Mouse (Mus musculus) cerebellum, postnatal 10 days (tissue): ENCODE results near the gene Ppp1r3d.
A peak's percentile ranks its signal among the peaks of the same experiment; 100 is the strongest.

ENCODE experiments used
- DNase-seq, 2 experiments: peaks; one replicate each; pipeline ENCODE4 v3.0.0; 2021; ENCODE audit warnings: mixed read lengths in 2 of 2

The Ppp1r3d gene

DNA sequence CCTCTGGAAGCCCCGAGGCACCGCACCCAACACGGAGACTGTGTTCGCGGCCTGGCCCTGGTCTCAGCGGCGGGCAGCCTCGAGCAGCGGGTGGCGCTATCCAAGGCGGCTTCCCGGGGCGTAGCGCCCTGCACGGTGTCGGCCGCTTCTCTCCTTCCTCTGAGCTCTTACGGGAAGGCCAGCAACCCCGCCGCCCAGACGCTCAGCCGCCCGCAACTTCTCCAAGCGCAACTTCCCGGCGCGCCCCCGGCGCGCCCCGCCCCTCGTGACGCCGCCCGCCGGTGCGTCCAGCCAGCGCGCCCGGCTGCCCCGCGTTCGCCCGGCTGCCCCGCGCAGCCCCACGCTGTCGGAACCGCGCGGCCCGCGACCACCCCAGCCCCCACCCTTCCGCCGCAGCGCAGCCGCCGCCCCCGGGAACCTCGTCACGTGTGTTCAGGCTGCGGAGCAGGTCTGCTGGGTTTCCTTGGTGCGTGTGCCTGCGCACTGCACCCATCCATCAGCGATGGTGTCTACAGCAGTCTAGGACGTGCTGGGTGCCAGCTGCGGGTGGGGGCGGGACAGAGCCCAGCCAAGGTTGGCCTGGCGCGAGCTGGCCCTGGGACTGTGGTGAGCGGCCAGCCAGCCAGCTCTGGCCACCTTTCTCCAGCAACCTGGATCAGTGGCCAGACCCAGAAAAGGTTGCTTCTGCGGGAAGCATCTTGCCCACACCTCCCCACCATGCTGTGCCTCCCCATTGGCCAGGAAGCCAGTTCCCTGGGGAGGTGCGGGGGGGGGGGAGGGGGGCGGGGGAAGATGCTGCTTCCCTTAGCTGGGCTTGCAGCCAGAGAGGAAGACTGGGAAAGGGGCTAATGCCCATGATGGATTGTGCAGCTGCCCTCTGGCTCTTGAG, at the start of gene Ppp1r3d, which contains the start of gene Fam217b:
Ppp1r3d (minus strand) TSS at position 212 of the 889 bp plus-strand sequence.
Fam217b (plus strand) TSS at position 264 of the 889 bp plus-strand sequence.
- DNase-seq: peak; percentile 69 to 72

DNA sequence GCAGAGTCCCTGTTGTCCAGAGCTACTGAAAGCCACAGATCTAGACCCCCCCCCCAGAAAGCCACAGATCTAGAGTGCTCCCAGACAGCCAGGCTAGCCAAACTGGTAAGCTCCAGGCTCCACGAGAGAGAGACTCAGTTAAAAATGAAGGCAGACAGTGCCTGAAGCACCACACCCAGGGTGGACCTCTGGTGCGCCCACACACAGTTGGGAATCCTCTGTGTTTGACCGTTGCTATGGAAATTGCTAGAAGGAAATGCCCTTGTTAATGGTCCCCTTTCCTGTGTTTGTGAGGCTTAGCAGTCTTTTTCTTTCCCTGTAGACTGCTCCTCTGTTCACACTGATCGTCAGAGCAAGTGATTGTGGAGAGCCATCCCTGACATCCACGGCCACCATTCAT, 46.1 kb upstream of the Ppp1r3d start:
- no peak for DNase-seq

DNA sequence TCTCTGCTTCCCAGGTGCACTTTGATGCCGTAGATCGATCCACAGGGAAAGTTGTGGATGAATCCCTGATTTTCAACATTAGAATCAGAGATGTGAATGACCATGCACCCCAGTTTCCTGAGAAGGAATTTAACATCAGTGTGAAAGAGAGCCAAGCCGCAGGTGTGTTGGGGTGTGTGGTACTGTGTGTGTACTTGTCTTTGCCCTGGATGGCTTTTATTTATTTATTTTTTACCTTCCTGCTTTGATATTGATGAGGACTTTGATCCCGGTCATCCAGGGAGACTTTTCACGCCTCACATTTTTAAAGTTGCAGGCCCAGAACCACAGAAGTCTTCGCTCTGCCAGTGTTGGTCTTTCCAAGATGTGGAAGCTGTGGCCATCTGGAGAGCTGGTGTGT, 43.1 kb upstream of the Ppp1r3d start:
- no peak for DNase-seq

DNA sequence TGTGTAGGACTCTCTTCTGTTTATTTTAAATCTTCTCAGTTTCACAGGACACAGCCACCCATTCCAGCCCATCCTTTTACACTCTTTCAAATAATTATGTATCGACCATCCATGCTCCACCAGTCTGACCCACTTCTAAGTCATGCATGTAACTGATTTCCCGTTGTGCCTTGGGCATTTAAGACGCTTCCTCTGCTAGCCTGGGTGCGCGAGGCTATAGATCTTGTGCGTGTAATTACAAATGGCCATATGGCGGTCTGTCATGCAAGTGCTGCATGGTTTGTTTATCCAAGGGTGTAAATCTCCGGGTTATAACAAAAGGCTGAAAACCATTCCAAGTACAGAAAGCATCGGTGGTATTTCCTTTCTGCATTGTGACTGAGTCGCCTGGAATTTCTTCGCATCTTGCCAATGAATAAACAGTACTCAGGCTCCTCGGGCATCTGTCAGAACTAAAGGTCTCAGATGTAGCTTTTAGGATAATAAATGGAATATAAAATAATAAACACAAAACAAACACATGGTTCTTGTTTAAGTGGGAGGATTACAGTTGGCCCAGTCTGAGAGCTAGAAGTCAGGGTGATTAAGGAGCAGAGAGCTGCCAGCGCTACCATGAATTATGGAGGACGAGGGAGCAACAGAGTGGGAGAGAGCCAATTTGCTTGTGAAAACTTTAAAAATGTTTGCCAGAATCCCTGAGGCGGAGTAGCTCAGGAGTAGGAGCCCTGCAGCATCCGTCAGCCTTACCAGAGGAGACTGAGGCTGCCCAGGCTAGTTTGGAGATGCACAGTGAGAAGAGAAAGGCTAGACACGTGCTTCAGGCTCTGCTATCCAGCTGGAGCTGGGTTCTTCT, 40.6 kb upstream of the Ppp1r3d start:
- peak; percentile 34 to 38 for DNase-seq

DNA sequence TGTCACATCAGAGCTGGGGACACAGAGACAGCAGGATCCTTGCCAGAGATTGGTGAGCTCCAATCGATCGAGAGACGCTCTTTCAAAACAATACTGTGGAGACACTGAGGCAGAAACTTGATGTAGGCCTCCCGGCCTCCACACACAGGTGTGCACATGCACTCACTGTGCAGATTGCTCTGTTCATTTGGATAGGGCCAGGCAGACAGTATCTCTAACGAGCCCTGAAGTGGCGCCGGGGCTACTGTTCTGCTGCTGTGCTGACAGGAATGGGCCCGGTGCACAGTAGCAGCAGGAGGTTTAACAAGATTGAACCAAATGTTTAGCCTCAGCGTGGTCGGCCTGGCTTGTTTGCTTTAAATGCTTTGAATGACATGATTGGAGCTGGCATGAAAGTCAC, 36.7 kb upstream of the Ppp1r3d start:
- no peak for DNase-seq

DNA sequence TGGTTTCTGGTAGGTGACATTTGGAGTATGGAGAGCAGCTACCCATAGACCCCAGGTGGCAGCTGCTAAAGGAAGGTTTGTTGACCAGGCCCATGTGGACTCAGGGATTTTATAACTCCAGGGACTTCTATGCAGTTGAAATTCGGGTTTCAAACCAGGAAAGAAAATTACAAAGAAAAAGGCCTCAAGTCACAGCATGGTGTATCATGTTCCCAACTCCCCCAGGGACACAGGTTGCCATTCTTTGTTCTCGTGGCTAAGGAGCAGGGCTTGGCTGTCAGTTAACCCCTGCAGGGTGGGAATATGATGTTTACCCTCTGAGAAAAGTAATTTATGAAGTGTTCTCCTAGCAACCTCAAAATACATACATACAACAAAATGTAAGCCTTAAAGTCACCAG, 36.0 kb upstream of the Ppp1r3d start:
- DNase-seq: no peak

DNA sequence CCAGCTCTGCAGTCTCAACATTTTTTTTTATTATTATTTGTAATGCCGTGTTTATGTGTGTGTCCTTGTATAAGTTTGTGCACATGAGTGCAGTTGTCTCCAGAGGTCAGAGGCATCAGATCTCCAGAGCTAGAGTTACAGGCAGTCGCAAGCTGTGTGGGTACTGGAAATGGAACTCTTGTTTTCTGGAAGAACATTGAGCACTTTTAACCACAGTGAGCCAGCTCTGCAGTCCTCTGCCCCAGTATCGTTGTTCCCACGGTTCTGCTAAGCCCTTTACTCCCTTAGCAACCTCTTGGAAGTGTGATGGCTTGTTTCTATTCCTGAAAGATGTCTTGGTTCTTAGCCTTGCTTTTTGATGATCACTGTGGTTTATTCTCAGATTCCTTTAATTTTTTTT, 35.1 kb upstream of the Ppp1r3d start:
- no peak for DNase-seq

DNA sequence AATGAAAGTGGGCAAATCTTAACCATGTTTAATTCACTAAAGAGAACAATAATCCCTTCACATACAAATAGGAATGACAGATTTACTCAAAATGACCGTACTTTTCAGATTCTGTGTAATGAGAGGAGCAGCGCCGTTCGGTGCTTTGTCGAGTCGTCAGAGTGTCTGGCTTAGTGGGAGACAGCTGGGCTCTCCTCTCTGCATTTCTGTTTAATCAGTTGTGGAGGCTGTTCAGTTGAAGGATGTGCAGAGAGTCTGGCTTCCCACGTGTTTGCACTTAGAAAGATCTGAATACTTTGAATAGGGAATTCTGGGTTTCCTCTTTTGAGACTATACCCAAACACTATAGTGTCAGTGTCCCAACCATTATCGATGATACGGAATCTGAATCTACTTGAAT, 23.0 kb upstream of the Ppp1r3d start:
- no peak for DNase-seq

DNA sequence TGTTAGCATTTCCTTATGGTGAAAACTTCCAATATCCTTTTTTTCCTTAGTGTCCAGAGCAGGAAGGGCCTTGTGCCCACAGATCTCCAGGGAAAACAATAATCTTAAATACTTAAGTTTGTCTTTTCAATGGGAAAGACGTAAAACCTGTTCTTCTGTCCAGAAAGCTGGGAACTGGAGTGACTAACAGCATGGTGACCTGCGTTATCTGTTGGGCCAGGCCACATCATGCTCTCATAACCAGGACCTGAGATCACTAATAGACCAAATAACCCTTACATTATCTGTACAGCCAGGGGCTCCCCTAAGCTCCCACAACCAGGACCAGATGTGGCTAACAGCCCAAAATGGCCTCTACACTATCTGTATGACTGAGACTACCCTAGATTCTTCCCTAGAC, 19.6 kb upstream of the Ppp1r3d start:
- DNase-seq: no peak

DNA sequence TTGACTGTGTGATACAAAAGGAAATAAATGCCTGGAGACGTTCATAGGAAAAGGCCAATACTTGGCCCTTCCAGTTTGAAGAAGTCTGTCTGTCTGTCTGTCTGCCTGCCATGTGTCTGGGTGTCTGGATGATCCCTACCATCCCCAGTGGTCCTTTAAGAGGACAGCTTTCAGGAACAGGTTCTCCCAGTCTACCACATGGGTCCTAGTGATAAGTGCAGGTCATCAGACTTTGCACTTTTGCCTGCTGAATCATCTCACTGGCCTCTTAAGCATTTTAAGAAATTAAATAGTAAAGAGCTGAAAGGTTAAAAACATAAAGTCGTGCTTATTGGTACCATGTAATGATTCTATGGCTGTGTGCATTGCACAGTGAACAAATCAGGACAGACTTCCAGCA, 19.2 kb upstream of the Ppp1r3d start:
- DNase-seq: no peak

DNA sequence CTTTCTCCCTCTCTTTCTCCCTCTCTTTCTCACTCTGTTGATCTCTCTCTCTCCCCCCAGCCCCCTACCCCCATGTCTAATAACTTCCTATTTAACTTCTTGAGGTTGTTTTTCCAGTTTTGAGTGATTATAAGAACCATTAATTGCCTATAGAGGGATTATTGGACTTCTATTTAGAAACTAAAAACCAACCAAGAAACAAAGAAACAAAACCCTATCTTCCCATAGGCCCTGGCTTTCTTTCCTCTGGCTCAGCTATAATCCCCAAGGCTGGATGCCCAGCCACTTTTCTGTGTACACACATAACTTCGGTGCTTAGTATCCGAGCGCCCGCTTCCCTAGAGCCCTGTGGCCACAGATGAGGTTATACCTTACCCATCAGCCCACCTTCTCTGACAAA, 16.0 kb upstream of the Ppp1r3d start, which contains the start of gene Cdh26:
Cdh26 (plus strand) TSS at position 301 of the 400 bp plus-strand sequence.
- no peak for DNase-seq

DNA sequence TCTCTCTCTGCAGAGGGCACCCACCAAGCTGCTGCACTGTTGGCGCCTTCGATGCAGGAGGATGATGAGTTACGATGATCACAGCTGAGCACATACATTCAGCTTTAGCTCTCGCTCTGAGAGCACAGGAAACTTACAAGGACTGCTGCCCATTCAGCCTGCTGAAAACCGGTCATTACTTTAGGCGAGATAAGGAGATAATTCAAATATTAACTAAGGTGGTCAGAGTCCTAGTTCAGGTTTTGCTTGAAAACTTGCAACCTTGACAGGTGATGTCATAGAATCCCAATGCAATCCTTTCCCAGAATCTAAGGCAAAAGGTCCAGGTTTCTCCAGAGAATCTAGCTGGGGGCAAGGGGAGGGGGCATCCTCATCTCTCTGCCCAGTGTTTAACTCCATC, 15.2 kb upstream of the Ppp1r3d start:
- DNase-seq: no peak

DNA sequence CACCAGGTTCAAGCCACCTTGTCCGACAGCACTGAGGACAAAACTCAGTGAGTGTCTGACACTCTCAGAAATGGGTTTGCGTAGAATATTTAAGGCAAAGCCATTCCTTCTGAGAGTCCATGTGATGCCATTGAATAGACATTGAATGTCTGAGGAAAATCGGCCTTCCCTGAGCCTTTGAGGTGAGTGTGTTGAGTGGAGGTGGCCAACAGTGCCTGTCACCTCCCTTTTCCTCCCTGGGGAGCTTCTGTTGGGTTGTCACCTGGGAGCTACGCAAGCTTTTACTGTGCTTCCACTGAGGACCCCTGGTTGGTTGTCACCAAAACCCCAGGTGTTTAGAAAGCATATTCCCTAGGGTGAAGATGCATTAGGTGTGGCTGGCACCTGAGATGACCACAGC, 14.4 kb upstream of the Ppp1r3d start:
- no peak for DNase-seq

DNA sequence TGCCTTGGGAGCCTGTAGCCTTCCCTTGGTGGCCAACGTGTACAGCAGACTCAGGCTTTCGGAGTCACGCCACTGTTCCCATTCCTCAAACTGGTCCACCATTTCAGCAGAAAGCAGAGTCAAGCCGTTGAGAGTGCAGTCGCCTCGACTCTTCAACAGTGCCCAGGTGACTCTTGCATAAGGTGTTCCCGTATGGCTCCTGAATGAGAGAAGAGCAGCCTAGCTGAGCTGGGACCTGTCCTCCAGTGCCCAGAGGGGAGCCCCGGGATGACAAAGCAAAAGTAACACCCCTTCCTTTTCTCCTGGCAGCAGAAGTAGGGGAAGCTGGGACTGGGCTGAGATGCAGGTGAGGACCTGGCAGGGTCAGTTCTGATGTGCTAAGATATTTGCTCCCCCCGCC, 13.9 kb upstream of the Ppp1r3d start:
- DNase-seq: no peak

DNA sequence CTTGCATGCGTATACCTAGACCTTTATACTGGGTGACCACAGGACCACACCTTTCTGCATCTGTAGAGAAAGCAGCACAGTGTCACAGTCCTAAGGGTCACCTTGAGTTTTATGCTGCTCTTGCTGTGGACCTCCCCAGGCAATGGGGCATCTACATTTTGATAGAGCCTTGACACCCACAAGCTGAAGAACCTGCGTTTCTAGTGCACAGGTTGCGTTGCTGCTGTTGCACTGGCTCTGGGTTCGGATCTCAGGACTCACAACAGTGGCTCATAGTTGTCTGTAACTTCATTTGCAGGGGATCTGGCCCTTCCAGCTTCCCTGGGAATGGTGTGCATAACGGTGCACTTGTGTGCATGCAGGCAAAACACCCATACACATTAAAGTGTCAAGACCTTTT, 12.9 kb upstream of the Ppp1r3d start:
- no peak for DNase-seq

DNA sequence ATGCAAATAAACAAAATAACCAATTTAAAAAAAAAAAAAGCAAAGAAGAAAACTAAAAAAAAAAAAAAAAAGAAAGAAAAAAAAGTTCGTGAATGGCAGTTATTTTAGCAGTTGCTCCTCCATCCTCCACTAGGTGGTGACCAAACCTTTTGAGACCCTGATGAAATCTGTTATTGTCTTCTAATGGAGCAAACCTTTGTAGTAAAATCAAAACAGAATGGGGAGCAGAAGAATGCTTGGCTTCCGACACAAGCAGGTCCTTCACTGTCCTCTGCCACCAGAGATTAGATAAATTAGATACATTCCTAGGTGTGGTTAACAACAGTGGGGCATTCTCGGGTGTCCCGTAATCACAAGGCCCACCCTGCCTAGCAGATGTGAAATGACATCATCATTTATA, 12.0 kb upstream of the Ppp1r3d start:
- peak; percentile 55 to 65 for DNase-seq

DNA sequence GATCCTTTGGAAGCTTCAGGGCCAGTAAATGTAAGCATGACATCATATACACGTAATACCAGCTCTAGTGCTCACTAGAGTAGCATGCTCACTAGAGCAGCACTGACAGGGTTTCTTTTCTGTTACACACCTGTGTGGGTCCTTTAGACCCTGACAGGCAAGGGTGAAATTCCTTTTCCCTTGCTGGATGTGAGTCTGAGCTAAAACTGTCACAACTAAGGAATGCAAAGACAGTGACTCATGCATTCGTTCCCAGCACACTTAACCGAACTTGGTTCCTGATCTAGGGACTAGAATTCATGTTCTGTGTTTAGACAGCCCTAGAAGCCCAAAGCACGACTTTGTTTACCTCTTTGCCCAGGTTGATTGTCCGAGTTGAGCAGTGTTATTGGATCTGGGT, 9.0 kb upstream of the Ppp1r3d start:
- DNase-seq: no peak

DNA sequence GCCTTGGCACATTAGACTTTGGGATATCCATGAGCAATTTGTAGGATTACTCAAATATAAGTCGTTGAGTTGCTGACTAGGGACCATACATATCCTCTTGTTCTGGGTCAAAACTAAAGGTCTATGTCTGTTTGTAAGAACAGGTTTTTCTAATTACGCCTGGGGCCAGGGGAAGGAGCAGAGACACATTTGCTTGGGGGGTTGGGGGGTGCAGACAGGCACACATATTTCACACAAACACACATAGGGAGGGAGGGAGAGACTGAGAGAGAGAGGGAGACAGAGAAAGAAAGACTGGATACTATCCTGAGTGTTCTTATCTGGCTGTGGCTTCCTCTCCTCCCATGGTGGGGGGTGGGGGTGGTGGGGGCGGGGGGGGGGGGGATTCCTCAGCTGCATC, 7.9 kb upstream of the Ppp1r3d start:
- no peak for DNase-seq

DNA sequence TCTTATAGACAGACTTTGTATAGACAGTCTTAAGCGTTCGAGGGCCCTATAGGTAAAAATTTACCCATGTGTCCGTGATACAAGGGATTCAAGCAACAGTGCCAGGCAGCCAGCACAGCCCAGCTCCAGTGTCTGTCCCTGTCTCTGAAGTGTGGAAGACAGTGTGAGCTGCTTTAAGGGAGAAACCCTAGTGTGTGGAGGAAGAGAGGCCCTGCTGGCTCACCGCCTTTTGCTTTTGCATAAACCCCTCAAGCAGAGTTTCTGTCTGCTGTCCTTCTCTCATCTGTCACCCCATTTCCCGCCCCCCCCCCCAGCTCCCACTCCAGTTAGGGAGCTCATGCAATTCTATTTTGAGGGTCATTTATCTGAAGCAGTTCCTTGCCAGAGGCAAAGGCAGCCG, 7.3 kb upstream of the Ppp1r3d start:
- DNase-seq: no peak

DNA sequence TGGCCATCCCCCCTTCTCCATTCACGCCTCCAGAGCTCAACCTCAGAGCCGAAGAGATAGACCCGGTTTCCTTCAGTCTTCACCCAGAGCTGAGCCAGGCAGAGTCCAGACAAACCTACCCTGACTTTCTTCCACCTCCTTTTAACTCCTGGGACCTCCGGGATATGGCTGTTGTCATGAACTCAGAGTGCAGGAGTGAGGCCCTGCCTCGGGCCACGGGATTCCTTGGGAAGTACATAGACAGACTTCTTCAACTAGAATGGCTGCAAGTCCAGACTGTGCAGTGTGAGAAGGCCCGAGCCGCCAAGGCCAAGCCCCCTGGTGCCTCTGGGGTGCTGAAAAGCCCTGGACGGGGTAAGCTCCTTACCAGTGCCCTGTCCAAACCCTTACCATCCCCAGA, 6.3 kb upstream of the Ppp1r3d start:
- DNase-seq: no peak

DNA sequence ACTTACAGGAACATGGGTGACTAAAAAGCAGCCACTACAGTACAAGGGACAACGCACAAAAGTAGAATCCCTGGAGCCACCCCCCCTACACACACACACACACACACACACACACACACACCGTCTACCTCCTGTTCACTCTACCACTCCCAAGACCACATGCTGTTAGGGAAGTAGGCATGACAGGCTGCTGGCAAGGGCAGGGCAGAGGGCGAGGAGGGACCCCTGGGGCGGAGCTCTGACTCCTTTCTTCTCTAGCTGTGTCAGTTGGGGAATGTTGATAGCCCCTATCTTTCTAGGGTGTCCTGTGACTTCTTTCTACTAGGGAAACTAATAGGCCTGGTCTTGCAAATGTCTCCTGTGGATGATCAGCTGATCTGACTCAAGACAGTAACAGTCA, 2.7 kb upstream of the Ppp1r3d start:
- DNase-seq: peak; percentile 21 to 31

DNA sequence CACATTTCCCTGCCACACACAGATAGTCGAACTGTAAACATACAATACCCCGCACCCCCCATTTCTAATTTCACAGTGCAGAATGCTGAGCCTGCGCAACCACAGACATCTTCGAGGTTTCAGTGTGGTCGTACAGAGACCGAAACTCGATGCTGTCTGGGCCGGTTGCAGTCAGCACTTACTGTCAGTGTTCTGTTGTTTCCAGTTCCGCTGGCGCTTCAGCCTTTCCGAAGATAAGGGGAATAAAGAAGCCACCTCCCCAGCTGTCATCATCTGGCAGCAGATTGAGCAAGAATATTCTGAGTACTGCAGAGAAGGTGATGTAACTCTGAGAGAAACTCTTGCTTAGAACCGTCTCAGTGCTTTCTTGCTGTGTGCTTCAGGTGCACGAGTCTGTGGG, 2.2 kb upstream of the Ppp1r3d start:
- no peak for DNase-seq

DNA sequence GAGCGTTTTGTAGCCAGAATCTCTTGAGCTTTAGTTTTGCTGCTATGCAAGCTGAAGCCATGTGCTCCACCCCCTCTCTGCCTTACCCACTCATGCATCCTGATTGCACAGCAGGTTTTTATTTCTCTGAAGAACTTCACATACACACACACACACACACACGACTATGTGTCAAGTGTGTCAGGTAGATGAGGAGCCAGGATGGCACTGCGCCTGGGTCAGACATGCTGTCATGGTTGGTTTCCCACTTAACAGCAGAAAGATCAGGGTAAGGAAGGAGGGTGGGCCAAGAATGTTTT, 827 bp upstream of the Ppp1r3d start:
- peak; percentile 64 to 82 for DNase-seq
